Mouse (Mus musculus): ENCODE measurements at regions not wholly inside any gene's neighbourhood (a gene's known extent, or its start where the extent isn't known, plus 50 kb on each side); places are given as distances from the start of the nearest gene placed in this dataset.

- Histone ChIP-seq H3K79me2 (ENCODE audit: control insufficient read depth, insufficient read depth, low read length, poor library complexity) (no peaks in the 10 kb centered on the region), H3K36me3 (ENCODE audit: control insufficient read depth in 1 of 2, insufficient read depth in 2 of 2, low read length in 2 of 2) (no peaks in the 10 kb centered on the region; a peak in 1 of 4 replicates), H3K4me1 (ENCODE audit: control insufficient read depth in 1 of 2, insufficient read depth in 2 of 2, low read length in 2 of 2) (no peaks in the 10 kb centered on the region), H3K27ac (ENCODE audit: control insufficient read depth, low read depth, low read length) (no peak overlapping the region), H3K4me3 (ENCODE audit: control insufficient read depth in 1 of 2, insufficient read depth in 1 of 2, low read depth in 2 of 2, low read length in 2 of 2) (no peak overlapping the region), H3K9me3 (replicated peaks; ENCODE audit: insufficient read depth, low read length) (no peaks in the 10 kb centered on the region), H3K9ac (ENCODE audit: control insufficient read depth, low read depth, low read length, poor library complexity, severe bottlenecking) (no peak overlapping the region), H3K27me3 (ENCODE audit: control insufficient read depth in 1 of 2, insufficient read depth in 2 of 2, low read length in 2 of 2) (no peaks in the 10 kb centered on the region)
- no peak for TF ChIP-seq RCOR1 (IDR thresholded peaks at IDR 0.05; ENCODE audit: low read depth, low read length)
- TF ChIP-seq TAL1 (IDR thresholded peaks at IDR 0.05; ENCODE audit: low read length), result no peak
- TF ChIP-seq RAD21 (IDR thresholded peaks at IDR 0.05; ENCODE audit: low read depth, low read length), result no peak
- TF ChIP-seq USF2 (IDR thresholded peaks at IDR 0.05; ENCODE audit: borderline replicate concordance in 1 of 2, insufficient read depth in 1 of 2, low read depth in 1 of 2, low read length in 2 of 2), result no peak
- TF ChIP-seq ELF1 (IDR thresholded peaks at IDR 0.05; ENCODE audit: low read depth, low read length), result no peak
- no peak for TF ChIP-seq E2F4 (IDR thresholded peaks at IDR 0.05; ENCODE audit: borderline replicate concordance, low read depth, low read length)
- TF ChIP-seq CHD2 (IDR thresholded peaks at IDR 0.05; ENCODE audit: low read length), result no peak
- no peak for TF ChIP-seq POLR2AphosphoS2 (IDR thresholded peaks at IDR 0.05; ENCODE audit: low read length)
- no peak for DNase-seq (ENCODE audit: low read depth, low spot score)
Observed at GRCm38 (mm10) chr1:143098307-143098706, 542.2 kb upstream of the B3galt2 start.

GRCm38 (mm10) chr1:143122185-143122584 is 518.3 kb upstream of the B3galt2 start:
- H3K36me3 ChIP-seq (ENCODE audit: control insufficient read depth in 1 of 2, insufficient read depth in 2 of 2, low read length in 2 of 2), result no peaks in the 10 kb centered on the region
- no peak overlapping the region for H3K27ac ChIP-seq (ENCODE audit: control insufficient read depth, low read depth, low read length)
- no peak for DNase-seq (ENCODE audit: low read depth, low spot score)
- no peak for TF ChIP-seq KAT2A (conservative IDR thresholded peaks at IDR 0.05; ENCODE audit: low read depth, low read length)
- no peak for TF ChIP-seq ZMIZ1 (IDR thresholded peaks at IDR 0.05; ENCODE audit: low read depth, low read length)
- no peak for TF ChIP-seq GATA1 (IDR thresholded peaks at IDR 0.05; ENCODE audit: low read depth, low read length)
- TF ChIP-seq BHLHE40 (IDR thresholded peaks at IDR 0.05; ENCODE audit: borderline replicate concordance, low read depth, low read length), result no peak
- no peak for TF ChIP-seq POLR2AphosphoS5 (IDR thresholded peaks at IDR 0.05; ENCODE audit: borderline replicate concordance, low read depth, low read length)
- no peak for TF ChIP-seq TCF12 (IDR thresholded peaks at IDR 0.05; ENCODE audit: low read depth, low read length)
- TF ChIP-seq MAX (IDR thresholded peaks at IDR 0.05; ENCODE audit: low read length), result no peak
- TF ChIP-seq ZC3H11A (IDR thresholded peaks at IDR 0.05; ENCODE audit: low read depth, low read length), result no peak
- no peak for TF ChIP-seq CHD2 (IDR thresholded peaks at IDR 0.05; ENCODE audit: low read length)
- no peak for TF ChIP-seq ELF1 (IDR thresholded peaks at IDR 0.05; ENCODE audit: low read depth, low read length)
- TF ChIP-seq MYB (IDR thresholded peaks at IDR 0.05; ENCODE audit: low read depth, low read length), result no peak
- TF ChIP-seq RAD21 (IDR thresholded peaks at IDR 0.05; ENCODE audit: low read depth, low read length), result no peak
- no peak for TF ChIP-seq POLR2AphosphoS2 (IDR thresholded peaks at IDR 0.05; ENCODE audit: low read length)
- TF ChIP-seq JUND (IDR thresholded peaks at IDR 0.05; ENCODE audit: low read depth, low read length), result no peak
- no peak for TF ChIP-seq MAFK (IDR thresholded peaks at IDR 0.05; ENCODE audit: borderline replicate concordance, low read depth, low read length)
- no peak for TF ChIP-seq POLR2A (IDR thresholded peaks at IDR 0.05; ENCODE audit: control insufficient read depth in 1 of 2, insufficient read depth in 1 of 2, low read depth in 1 of 2, low read length in 2 of 2, poor library complexity in 1 of 2)
- H3K79me2 ChIP-seq (ENCODE audit: control insufficient read depth, insufficient read depth, low read length, poor library complexity), result no peaks in the 10 kb centered on the region
- H3K9ac ChIP-seq (ENCODE audit: control insufficient read depth, low read depth, low read length, poor library complexity, severe bottlenecking), result no peak overlapping the region
- H3K4me1 ChIP-seq (ENCODE audit: control insufficient read depth in 1 of 2, insufficient read depth in 2 of 2, low read length in 2 of 2), result no peaks in the 10 kb centered on the region
- H3K9me3 ChIP-seq (replicated peaks; ENCODE audit: insufficient read depth, low read length), result no peaks in the 10 kb centered on the region
- no peak overlapping the region for H3K4me3 ChIP-seq (ENCODE audit: control insufficient read depth in 1 of 2, insufficient read depth in 1 of 2, low read depth in 2 of 2, low read length in 2 of 2)
- H3K27me3 ChIP-seq (ENCODE audit: control insufficient read depth in 1 of 2, insufficient read depth in 2 of 2, low read length in 2 of 2), result no peaks in the 10 kb centered on the region

Measured in MEL (cell line).